Comparison of ENCODE assay signal across 18 mouse cellular contexts in the genomic region with DNA sequence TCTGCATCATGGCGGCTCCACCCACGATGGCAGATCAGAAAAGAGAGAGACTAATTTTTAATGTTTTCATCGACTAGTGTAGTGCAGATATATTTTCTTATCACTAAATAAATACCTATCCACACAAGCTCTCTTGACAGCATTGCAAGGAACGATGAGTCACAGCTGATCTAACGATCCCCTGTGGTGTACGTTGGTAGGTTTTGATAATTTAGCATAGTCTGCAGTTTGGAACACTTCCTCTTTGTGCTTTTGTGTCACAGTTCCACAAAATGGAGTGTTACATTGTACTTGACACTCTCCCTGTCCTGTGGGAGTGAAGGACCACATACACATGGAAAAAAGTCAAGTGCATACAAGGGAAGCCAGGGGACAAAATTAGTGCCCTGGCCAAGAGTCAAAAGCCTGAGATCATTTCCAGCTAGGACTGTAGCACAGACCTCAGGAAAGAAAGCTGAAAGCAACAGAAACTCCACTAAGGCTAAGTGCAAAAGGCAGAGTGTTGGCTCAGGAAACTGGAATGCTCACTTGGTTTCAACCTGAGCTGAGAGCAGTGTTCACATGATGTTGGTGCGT.
DNase-seq lines count a peak whose midpoint lies in the region; ATAC-seq and TF ChIP-seq lines count a peak whose summit lies in the region.
"Had no signal": no experiment of that assay in that cellular context is flagged by ENCODE, and none has a peak within 500 bp of the region (broad histone marks: within the 10 kb centered on the region; RNA-seq: fewer than 3 reads in every experiment).

No protein-coding gene starts in this region.

- no peaks in the 10 kb centered on the region for H3K4me1 ChIP-seq in lung, embryonic 16.5 days (replicated peaks; ENCODE audit: control insufficient read depth, insufficient read depth, low read length)
- H3K4me1 ChIP-seq in lung, adult 2 months (ENCODE audit: control insufficient read depth, insufficient read depth, low read length): no peaks in the 10 kb centered on the region
- H3K4me1 ChIP-seq in heart, postnatal 0 days (ENCODE audit: control insufficient read depth, insufficient read depth): peaks cover 9% of the 10 kb centered on the region; the same call in 1 of the 2 replicates
- H3K4me1 ChIP-seq: hindbrain, embryonic 10.5 days; lung, embryonic 15.5 days; midbrain, embryonic 12.5 days had no signal

- no peak overlapping the region for H3K27ac ChIP-seq in lung, embryonic 16.5 days (ENCODE audit: low read length)
- no peak overlapping the region for H3K27ac ChIP-seq in heart, postnatal 0 days (ENCODE audit: low read depth)
- H3K27ac ChIP-seq: hindbrain, embryonic 10.5 days; lung, embryonic 15.5 days; midbrain, embryonic 12.5 days had no signal

- no peak overlapping the region for H3K4me3 ChIP-seq in lung, embryonic 16.5 days (ENCODE audit: low read length)
- no peak overlapping the region for H3K4me3 ChIP-seq in lung, adult 2 months (replicated peaks; ENCODE audit: extremely low read depth, low read depth, low read length)
- no peak overlapping the region for H3K4me3 ChIP-seq in heart, postnatal 0 days (ENCODE audit: low read depth, low read length)
- H3K4me3 ChIP-seq: erythroblast, embryonic 14.5 days; hindbrain, embryonic 10.5 days; lung, embryonic 15.5 days; midbrain, embryonic 12.5 days had no signal

- TF ChIP-seq CTCF in lung, adult 2 months (IDR thresholded peaks at IDR 0.05; ENCODE audit: insufficient read depth, low read length): no peak
- TF ChIP-seq CTCF in heart, postnatal 0 days (IDR thresholded peaks at IDR 0.05; ENCODE audit: low read depth): no peak

- no peaks in the 10 kb centered on the region for H3K27me3 ChIP-seq in lung, embryonic 16.5 days (ENCODE audit: control insufficient read depth, insufficient read depth, low read depth, low read length)
- no peaks in the 10 kb centered on the region for H3K27me3 ChIP-seq in heart, postnatal 0 days (ENCODE audit: control insufficient read depth, insufficient read depth, low read length)
- H3K27me3 ChIP-seq: lung, embryonic 15.5 days; midbrain, embryonic 12.5 days had no signal

- TF ChIP-seq POLR2A in lung, adult 2 months (IDR thresholded peaks at IDR 0.05; ENCODE audit: borderline replicate concordance, extremely low read depth, low read depth, low read length): no peak

- no peak overlapping the region for H3K4me2 ChIP-seq in lung, embryonic 16.5 days (ENCODE audit: low read depth, low read length)
- H3K4me2 ChIP-seq in heart, postnatal 0 days (ENCODE audit: low read depth, low read length): no peak overlapping the region
- H3K4me2 ChIP-seq: lung, embryonic 15.5 days; midbrain, embryonic 12.5 days had no signal

- ATAC-seq in lung, embryonic 16.5 days (ENCODE audit: low read depth): 0 out of 2 replicates have a peak, but pooled peaks have one; percentile 26
- ATAC-seq in heart, postnatal 0 days (ENCODE audit: insufficient read depth, low read depth): peak; percentile 74
- ATAC-seq: forebrain, embryonic 14.5 days had no signal

- no peak for TF ChIP-seq EP300 in heart, postnatal 0 days (IDR thresholded peaks at IDR 0.05; ENCODE audit: low read depth)

- 59% methylated on average over 7 of the region's 7 CpGs for WGBS in lung, embryonic 16.5 days
- 55% methylated on average over 7 of the region's 7 CpGs for WGBS in lung, adult 2 months
- 48% methylated on average over 7 of the region's 7 CpGs for WGBS in heart, postnatal 0 days

- H3K9me3 ChIP-seq in lung, embryonic 16.5 days (ENCODE audit: control insufficient read depth, low read length): no peaks in the 10 kb centered on the region
- no peaks in the 10 kb centered on the region for H3K9me3 ChIP-seq in heart, postnatal 0 days (replicated peaks; ENCODE audit: control insufficient read depth, low read length)
- H3K9me3 ChIP-seq: hindbrain, embryonic 10.5 days; lung, embryonic 15.5 days; midbrain, embryonic 12.5 days had no signal

- DNase-seq in adrenal gland, postnatal 14 days: peak; percentile 38
- DNase-seq in adrenal gland, adult 2 months: no peak
- DNase-seq in lung, adult 2 months: no peak
- DNase-seq in heart, postnatal 0 days (ENCODE audit: low spot score): peak; percentile 30
- peak; percentile 12 for DNase-seq in skeletal muscle tissue, adult 2 months (ENCODE audit: low read depth, low spot score)
- DNase-seq in thymus, postnatal 14 days: no peak
- DNase-seq in right cerebral cortex, adult 2 months (ENCODE audit: low spot score in 2 of 2): no peak
- DNase-seq: cerebellum, postnatal 36 days; kidney, adult 2 months; kidney, postnatal 14 days; right cerebral cortex, postnatal 4 days; thymus, postnatal 36 days had no signal

- no peaks in the 10 kb centered on the region for H3K36me3 ChIP-seq in lung, embryonic 16.5 days (ENCODE audit: control insufficient read depth, insufficient read depth, low read length)
- H3K36me3 ChIP-seq in heart, postnatal 0 days (replicated peaks; ENCODE audit: control insufficient read depth, insufficient read depth, low read length): no peaks in the 10 kb centered on the region
- H3K36me3 ChIP-seq: hindbrain, embryonic 10.5 days; lung, embryonic 15.5 days; midbrain, embryonic 12.5 days had no signal

- no peak overlapping the region for H3K9ac ChIP-seq in lung, embryonic 16.5 days (ENCODE audit: low read length)
- no peak overlapping the region for H3K9ac ChIP-seq in heart, postnatal 0 days (replicated peaks; ENCODE audit: low read depth, low read length)
- H3K9ac ChIP-seq: lung, embryonic 15.5 days; midbrain, embryonic 12.5 days had no signal

Comparison
In these comparisons a context has a peak if more than half of its experiments do, and no peak if none do; other contexts are left out.
1. DNase-seq: peak in adrenal gland, postnatal 14 days (single experiment), heart, postnatal 0 days (single experiment) and skeletal muscle tissue, adult 2 months (single experiment); none in adrenal gland, adult 2 months (single experiment), lung, adult 2 months (single experiment), thymus, postnatal 14 days (single experiment) and right cerebral cortex, adult 2 months (0 of 2).